Mouse (Mus musculus) left cerebral cortex, postnatal 14 days (tissue): ENCODE results near the gene Kcnq1. TPM values are rescaled to one million over a fixed set of nuclear protein-coding genes. Genes with fewer than 3 reads are reported as not detected.

Source experiments
- DNase-seq, 2 experiments: peaks; one replicate each; pipeline ENCODE4 v3.0.0; 2021 to 2022; ENCODE audit warnings: low spot score in 2 of 2, mixed read lengths in 1 of 2
- intact Hi-C: fragments of 180-260 bp; cut with DNase I; formaldehyde crosslinking; loops from one replicate; pipeline ENCODE4 v1.15.1; 2025
- total RNA-seq, 2 experiments: library from RNA; stranded (reverse); gene quantifications; 2 replicates each; pipeline ENCODE4 v1.2.3; 2021

Kcnq1 gene
- total RNA-seq, 2 experiments from 2014 or later: 0.91 to 1.7 TPM

DNA sequence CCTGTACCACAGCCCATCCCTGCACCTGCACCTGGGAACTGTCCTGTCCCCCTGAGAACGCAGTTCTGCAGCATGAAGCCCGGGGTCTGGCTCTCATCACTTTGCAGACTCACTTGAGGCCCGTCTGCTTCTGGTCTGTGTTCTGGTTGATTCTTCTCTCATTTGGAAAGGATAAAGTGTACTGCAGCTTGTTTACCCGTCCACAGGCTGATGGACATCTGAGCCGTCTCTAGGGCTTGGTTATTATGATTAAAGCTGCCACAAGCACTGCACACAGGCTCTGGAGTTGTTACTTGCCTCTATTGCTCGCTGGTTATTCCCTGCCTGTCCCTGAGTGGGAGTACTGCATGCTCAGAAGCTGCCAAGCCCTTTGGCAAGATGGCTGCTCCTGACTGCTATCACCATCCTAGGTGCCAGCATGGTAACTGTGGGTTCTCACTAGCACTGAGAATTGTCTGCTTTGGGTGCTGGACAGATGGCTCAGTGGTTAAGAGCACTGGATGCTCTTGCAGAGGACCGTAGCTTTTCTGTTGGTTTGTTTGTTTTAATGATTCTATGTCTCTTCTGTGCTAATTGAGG is 59.6 kb downstream of the Kcnq1 start:
- no peak for DNase-seq
- intact Hi-C loops: no loop called here

DNA sequence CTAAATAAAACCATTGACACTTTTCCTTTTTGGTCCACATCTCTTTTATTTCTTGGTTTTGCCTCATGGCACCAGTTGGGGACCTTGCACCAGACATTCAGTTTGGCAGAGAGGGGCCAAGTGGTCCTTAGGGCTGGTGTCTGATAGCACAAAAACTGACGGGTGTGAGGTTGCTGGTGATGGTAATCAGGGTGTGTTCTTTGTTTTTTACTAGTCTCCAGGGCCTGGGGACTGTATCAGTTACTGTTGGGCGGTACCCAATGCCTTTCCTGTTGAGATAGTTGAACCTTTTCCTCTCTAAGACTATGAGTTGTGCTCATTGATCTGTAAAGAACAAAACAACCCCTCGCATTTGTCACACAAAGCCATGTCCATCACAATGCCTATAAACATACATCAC is 61.1 kb downstream of the Kcnq1 start:
- intact Hi-C loops: no loop called here
- DNase-seq: no peak

DNA sequence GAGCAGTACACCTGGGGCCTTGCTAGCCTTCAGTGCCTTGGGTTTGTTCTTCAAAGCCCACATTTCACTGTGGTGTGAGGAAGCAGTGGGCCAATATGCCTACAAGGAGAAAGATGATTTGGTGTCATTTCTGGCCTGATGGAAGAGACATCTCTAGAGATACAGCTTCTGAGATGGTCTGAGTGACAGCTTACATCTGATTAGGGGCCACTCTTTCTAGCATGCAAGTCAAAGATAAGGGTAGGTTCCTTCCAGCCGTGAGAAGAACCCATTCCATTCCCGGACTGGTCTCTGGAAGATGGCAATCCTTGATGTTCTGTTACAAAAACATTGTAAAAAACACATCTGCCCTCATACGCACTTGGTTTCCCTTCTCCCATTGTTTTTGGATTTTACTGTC is 63.2 kb downstream of the Kcnq1 start:
- DNase-seq: no peak
- intact Hi-C loops: no loop called here

DNA sequence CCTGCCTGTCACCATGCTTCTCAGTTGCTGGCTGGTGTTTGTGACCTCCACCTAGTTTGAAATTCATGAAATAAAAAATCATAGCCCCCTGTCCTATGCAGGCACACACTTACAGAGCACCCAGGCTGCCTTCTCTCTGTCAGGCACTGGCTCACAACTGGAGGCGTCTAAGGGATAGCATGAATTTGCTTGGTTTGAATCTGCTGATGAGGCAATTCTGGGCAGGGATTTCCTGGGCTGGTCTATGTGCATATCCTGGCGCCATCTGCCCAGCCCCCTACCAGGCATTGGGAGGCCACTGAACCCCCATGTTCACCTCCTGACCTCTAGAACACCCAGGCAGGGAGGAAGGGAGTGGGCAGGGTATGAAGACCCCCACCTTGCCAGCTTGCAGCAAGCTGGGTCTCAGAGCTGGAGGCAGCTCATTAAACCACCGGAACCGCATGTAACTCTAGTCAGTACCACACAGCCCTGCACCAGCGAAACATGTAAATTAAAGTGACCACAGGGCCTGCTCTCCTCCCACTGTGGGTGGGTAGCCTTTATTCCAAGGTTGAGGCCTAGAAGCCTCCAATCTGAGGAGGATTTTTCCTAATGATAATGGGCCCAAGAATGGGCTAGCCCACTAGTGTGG is 66.9 kb downstream of the Kcnq1 start:
- no peak for DNase-seq
- intact Hi-C loops: no loop called here

DNA sequence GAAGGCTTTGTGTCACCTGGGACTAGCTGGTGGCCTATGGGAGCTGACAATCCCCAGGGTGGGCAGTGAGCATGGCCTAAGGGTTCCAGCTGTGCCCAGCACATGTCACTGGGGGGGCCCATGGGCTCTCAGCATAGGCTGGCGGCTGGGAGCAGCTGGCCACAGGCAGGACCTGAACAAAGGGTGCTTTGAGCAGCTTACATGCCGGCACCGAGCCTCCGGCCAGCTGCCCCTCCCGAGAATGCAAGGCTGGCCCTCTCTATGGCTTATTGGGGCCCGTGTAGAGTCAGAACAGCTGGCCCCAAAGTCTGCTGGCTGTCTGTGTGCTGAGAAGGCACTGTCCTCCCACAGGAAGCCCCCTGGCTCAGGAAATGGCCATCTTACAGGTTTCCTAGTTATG is 68.5 kb downstream of the Kcnq1 start:
- DNase-seq: no peak
- intact Hi-C loops: no loop called here

DNA sequence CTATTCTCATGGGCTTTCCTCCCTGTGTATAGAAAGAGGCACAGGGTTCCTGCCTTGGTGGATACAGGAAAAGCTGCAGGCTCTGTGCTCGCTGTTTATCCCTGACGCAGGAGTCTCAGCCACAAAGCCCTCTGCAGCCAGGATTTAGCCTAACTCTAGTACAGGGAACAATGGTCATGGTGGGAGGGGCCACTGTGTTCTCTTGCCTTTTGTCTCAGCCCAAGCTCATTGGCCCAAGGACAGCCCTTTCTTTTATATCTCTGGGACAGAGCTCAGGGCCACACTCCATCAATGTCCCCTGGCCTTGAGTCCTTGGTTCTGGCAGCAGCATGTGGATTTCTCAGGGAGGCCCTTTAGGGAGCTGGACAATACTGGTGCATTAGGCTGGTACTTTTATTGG is 72.7 kb downstream of the Kcnq1 start:
- no peak for DNase-seq
- intact Hi-C loops: no loop called here

DNA sequence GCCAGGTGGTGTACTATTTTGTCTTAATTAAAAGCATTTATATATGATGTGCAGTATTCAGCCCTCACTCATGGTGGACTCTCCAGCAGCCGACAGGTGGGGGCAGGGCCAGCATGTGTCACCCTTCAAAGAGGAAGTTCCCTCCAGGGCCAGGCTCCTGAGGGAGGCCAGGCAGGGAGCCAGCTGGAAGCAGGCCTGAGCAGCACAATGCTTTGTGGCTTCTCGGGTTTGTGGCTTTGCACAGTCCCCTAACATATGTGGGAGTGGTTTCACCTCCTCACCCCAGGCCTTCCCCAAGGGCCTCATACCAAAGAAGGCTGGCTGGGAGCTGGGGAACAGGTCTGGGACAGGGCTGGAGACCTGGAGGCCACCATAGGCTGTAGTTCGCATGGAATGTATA is 74.6 kb downstream of the Kcnq1 start:
- intact Hi-C loops: no loop called here
- peak in 1 of 2 experiments; percentile 13 for DNase-seq

DNA sequence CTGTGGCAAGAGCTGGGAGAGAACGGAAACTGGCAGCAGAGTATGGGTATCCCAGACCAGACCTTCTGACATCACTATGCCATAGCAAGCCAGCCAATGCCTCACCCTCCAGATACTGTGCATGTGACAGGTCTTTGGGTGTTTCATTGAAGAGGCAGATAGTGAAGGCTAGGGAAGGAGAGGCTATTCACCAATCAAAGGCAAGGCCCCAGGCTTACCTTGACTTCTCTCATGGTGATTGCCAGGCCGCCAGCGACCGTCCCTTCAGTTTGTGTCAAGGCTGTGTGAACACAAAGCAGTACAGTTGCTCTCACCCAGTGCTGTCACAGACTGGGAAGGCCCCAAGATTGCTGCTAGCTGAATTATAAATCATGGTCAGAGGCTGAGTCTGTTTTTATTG is 75.1 kb downstream of the Kcnq1 start:
- no peak for DNase-seq

DNA sequence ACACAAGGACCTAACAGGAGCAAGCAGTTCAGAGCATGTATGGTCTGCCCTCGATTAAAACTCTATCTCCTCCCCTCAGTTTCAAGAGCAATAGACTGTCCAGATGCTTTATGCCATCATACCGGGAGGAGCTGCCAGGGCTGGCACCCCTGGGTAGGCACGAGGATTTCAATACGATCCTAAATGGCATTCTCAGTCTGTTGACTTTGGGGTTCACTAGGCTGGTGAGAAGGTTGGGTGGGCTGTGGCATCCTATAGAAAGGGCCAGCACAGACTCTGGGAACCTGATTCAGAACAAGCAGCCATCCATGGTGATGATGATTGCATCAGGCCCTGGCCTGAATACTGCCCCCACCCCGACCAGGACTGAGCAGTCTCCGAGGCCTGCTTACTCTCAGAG is 79.3 kb downstream of the Kcnq1 start:
- DNase-seq: no peak
- intact Hi-C loops: no loop called here

More for the DNA sequence above, 75.1 kb downstream of the Kcnq1 start:
- intact Hi-C loops: no loop called here

DNA sequence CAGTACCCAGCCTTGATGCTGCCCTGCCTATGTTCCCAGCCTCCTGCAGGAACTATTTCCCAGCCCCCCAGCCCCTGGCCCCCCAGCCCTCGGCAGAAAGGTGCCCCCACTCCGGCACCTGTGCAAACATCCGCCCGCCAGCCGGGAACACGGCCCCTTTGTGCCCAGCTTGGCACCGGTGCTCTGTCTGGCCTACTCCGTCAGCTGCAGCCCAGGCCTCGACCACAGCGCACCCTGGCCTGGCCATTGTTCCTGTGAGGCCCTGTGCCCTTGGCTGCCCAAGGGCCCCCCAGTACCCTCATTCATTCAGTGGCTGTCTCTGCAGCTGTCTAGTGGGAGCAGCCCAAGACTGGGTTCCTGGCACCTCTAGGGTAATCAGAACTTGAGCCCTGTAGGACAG is 80.2 kb downstream of the Kcnq1 start:
- intact Hi-C loops: no loop called here
- DNase-seq: no peak

DNA sequence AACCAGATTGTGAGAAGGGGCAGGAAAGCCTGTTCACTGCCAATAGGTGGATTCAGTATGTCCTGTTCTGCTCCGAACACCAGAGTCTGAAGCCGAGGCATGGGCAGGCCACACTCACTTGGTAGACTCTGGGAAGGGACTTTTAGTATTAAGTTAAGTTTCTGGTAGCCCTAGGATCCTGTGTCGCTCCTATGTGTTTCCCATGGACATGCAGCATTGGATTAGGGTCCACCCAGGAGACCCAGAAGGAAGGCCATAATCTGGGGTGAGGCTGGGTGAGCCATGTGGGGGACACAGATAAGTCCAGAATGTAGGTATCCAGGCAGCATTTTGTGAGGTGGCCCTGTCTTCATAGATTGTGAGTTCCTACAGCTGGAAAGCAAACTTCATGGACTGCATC is 81.0 kb downstream of the Kcnq1 start:
- intact Hi-C loops: no loop called here
- no peak for DNase-seq

DNA sequence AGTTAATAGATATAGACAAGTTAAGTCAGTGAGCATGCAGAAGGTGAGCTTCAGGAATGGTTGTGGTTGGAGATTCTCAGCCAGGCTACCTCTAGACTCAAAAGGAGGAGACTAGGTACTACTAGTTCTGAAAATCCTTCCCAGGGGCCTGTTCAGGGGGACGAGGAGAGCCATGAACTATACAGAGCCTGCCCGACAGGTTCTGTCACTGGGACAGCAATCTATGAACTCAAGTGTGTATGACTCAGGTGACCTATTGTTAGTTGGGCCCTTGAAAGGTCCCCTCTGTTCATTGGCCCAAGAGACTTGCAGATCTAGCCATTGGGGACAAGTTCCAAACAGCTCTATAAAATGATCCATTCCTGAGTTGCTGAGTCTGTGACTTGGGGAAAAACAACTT is 82.4 kb downstream of the Kcnq1 start:
- intact Hi-C loops: no loop called here
- no peak for DNase-seq

DNA sequence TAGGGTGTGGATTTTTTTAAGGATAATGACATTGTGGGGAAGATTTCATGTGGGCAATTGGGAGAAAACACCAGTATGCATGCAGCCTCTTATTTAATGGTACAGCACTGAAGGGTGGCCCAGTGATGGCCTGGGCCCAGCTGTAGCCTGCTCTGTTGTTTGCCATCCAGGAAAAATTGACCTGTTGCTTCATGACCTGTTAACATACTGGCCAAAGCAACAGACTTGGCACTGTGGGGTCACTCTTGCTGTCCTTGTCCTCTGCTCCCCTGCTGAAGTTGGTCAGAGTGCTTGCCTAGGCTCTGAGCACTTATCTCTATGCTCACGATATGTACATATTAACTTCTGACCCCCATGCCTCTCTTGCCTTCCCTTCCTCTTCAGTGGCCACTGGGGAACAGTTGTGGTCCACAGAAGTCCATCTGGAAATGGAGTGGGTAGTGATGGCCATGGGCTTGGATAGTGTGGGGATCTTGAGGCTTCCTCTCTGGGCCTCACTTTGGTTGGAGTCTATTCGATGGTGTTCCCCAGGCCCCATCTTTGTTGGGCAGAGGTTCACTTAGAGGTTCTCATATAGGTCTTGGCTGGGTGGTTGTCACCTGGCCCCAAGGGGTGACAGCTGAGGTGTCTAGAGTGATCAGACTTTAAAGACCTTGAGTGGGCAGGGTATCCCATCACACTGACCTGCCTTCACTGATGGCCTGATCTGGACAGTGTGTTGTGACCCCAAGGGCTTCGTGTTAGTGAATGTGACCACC is 84.0 kb downstream of the Kcnq1 start:
- intact Hi-C loops: no loop called here
- no peak for DNase-seq

DNA sequence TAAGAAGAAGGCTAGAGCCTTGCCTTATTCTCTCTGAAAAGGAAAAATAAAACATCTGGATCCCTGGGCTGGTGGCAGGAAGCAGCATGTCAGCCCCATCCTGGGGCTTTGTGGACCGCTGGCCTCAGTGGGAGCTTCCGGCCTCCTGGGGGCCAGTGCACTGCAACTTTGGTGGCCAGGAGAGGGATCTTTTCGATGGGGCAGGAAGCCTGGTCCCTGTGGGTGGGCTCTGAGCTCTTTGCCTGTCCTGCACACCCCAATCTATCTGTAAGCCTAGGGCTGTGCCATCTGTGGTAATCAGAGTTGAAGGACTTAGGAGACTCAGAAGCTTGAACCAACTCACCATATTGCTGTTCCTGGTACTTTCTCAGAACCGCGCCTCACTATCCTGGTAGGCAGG is 84.7 kb downstream of the Kcnq1 start:
- no peak for DNase-seq
- intact Hi-C loops: no loop called here

DNA sequence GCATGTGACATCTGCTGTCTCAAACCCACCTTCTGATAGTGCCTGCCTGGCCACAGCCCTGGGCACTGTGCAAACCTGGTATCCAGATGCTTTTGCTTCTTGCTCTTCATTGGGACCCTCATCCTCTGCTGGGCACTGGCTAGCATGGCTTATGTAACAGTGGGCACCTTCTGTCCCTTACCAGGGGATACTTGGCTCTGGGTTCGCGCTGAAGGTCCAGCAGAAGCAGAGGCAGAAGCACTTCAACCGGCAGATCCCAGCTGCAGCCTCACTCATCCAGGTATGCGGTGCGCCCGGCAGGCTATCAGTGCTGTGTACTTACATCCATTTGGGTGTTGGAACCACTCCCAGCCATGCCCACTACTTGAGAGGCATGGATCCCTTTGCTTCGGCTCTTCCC is 86.2 kb downstream of the Kcnq1 start:
- intact Hi-C loops: no loop called here
- no peak for DNase-seq

DNA sequence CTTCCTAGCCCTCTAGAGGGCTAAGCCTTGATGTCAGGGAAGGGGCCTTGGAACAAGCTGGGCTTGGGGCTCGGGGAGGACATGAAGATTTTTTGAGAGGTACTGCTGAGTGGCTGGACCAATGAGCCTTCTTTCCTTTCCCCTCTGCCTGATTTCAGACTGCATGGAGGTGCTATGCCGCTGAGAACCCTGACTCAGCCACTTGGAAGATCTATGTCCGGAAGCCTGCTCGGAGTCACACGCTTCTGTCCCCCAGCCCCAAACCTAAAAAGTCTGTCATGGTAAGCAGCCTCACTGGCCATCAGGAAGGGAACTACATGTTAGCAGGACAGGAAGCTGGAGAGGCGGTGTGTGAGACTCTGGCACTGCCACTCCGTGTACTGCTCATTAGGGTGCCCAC is 87.9 kb downstream of the Kcnq1 start:
- DNase-seq: no peak
- intact Hi-C loops: no loop called here

DNA sequence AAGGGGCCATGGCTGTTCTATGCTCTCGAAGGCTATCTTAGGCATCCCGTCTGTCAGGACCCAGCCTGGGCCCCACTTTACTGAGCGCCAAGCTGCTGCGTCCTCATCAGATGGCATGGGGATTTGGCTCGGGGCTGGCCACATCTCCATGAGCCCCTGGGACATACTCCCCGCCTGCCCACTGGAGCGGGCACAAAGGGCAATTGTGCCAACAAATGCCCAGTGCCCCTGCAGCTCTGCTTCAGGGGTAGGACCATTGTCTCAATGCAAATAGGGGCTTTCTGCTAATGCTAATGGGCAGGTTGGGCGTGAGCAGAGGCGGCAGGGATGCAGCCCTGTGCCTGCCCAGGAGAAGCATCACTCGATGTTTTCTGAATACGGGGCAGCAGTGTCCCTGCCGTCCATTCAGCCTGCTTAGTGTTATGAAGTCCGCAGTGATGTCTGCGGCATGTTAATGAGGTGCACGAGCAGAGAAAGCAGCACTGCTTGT is 91.8 kb downstream of the Kcnq1 start:
- no peak for DNase-seq
- intact Hi-C loops: no loop called here

DNA sequence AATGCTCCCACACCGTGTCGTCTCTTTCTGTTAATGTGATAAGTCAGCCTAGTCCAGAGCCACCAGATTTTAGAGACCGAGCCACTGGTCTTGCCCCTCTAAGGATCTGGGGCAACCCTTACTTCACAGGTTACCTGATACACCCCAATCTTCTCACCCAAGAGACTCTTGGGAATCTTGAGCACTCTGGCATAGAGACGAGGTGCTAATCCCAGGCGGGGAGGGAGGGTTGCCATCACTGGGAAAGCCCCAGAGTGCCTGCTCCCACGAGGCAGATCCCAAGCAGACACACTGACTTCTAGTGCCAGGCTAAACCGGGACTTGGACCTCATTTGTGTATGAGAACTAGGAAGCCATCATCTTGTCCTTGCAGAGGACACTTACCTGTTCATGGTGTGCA is 92.3 kb downstream of the Kcnq1 start:
- intact Hi-C loops: no loop called here

DNA sequence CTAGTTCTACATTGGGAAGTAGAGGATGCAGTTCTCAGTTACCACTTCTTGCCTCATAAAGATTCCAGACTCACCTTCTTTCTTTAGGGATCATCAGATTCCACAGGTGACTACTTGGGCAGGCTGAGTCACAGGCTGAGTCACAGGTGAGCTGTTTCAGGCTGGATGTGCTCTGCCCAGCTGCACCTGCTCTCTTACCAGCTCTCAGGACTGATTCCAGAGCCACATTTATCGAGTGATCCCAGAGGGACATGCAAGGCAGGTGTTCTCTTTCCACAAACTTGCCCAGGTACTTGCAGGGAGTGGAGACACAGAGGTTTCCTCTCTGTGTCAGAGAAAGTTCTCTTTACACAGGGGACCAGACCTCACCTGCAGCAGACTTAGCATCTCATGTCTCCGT is 95.1 kb downstream of the Kcnq1 start:
- no peak for DNase-seq
- intact Hi-C loops: no loop called here

More for the DNA sequence above, 92.3 kb downstream of the Kcnq1 start:
- DNase-seq: no peak

DNA sequence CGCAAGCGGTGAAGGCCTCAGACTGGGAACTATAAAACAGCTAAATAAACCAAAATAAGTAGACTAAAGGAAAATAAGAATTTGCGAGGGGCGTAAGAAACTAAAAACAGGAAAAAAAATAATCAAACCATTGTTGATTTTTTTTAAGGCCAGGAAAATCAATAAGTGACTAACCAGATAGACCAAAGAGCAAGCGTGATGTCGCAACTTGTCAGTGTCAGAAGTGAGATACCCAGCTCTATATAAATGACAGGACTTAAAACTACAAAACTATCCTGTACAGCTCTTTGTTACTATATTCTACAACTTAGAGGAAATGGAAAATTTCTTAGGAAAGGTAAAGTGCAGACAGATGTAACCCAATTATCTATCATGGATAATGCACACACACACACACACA is 97.7 kb downstream of the Kcnq1 start:
- no peak for DNase-seq
- intact Hi-C loops: no loop called here

DNA sequence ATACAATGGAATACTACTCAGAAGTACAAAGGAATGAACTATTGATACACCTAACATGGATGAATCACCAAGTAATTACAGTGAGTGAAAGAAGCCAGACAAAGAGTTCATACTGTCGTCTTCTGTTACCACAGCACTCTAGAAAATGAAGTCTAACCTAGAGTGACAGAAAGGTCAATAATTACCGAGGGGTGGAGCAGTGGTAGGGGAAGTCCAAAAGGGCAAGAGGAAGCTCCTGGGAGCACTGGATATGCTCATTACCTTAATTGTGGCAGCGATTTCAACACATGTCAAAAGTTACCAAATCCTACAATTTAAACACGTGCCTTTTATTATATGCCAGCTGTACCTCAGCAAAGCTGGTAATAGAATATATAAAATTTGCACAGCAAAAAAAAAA is 100.9 kb downstream of the Kcnq1 start:
- no peak for DNase-seq
- intact Hi-C loops: no loop called here
